Mouse (Mus musculus): ENCODE measurements around the gene Hist1h2ac. TPM values are rescaled to one million over a fixed set of nuclear protein-coding genes. Genes with fewer than 3 reads are reported as not detected.
"Not testable (repeated sequence)": the region's sequence is repeated elsewhere in the genome, so short reads cannot be mapped to it uniquely, and the experiment has no call there.

Gene Hist1h2ac
- total RNA-seq, 2 experiments from 2014 or later, result 1.6 to 1.8 TPM

DNA sequence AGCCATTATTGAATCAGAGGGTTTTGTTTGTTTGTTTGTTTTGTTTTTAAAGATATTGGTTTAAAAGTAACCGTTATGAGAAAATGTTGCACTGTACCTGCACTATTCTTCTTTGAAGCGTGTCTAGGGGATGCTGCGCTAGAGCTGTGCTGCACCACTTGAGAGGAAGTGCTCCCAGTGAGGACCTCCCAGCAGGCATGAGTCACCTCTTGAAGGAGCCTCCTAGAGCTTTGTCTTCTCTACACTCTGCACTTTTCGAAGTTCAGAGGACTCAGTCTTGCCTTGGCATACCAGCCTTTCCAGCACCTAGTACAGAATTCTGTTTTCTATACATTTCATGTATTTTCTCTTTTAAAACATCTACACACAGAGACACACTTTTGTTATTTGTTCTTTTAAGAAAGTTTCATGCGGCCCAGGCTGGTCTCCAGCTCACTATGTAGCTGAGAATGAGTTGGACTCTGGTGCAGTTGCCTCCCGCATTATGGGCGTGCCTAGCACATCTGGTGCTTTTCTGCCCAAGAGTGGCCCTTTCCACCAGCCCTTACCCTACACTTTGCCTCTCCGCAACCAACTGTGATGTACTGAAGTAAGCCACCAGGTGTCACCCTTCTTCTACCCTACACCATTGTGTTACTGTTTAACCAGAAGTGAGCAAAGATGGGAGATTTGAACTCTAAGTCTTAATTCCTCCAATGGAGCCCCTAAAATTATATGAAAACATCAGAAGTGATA is 17.2 kb upstream of the Hist1h2ac start:
- intact Hi-C loops (cut with DNase I), result loop anchor here (1.0 kb wide), 1 partner anchor 31 kb away; no protein-coding TSS in a partner anchor
- peak; percentile 70 to 71 for DNase-seq

GRCm38 (mm10) chr13:23699767-23700166 is 16.0 kb upstream of the Hist1h2ac start:
- no peak for DNase-seq
- intact Hi-C loops (cut with DNase I), result loop anchor here (5.0 kb wide), 4 partner anchors 117 to 1657 kb away; partner anchors contain the start of genes Hist1h2af, Hist1h2ag, Hist1h2bj and Hist1h4d

GRCm38 (mm10) chr13:23698996-23699395 is 15.2 kb upstream of the Hist1h2ac start:
- intact Hi-C loops (cut with DNase I), result loop anchor here (1.0 to 5.0 kb wide), 6 partner anchors 14 to 1657 kb away; partner anchors contain the start of genes Hist1h1e, Hist1h2af, Hist1h2ag and Hist1h2bj
- DNase-seq, result no peak

GRCm38 (mm10) chr13:23698300-23698693 is 14.5 kb upstream of the Hist1h2ac start, which contains the start of gene Hist1h4c:
TSS of gene Hist1h4c (minus strand) at chr13:23698454.
- peak; percentile 100 for DNase-seq
- intact Hi-C loops (cut with DNase I), result loop anchor here (1.0 to 5.0 kb wide), 6 partner anchors 13 to 1656 kb away; partner anchors contain the start of genes Hist1h1e, Hist1h2af, Hist1h2ag and Hist1h2bj

GRCm38 (mm10) chr13:23697491-23698299 is 13.9 kb upstream of the Hist1h2ac start:
- intact Hi-C loops (cut with DNase I), result loop anchor here (1.0 to 5.0 kb wide), 6 partner anchors 12 to 1655 kb away; partner anchors contain the start of genes Hist1h1e, Hist1h2af, Hist1h2ag and Hist1h2bj
- DNase-seq, result peak in 1 of 2 experiments; percentile 45

GRCm38 (mm10) chr13:23696061-23696474 is 12.3 kb upstream of the Hist1h2ac start:
- no peak for DNase-seq
- intact Hi-C loops (cut with DNase I), result loop anchor here (5.0 kb wide), 4 partner anchors 114 to 1654 kb away; partner anchors contain the start of genes Hist1h2af, Hist1h2ag, Hist1h2bj and Hist1h4d

DNA sequence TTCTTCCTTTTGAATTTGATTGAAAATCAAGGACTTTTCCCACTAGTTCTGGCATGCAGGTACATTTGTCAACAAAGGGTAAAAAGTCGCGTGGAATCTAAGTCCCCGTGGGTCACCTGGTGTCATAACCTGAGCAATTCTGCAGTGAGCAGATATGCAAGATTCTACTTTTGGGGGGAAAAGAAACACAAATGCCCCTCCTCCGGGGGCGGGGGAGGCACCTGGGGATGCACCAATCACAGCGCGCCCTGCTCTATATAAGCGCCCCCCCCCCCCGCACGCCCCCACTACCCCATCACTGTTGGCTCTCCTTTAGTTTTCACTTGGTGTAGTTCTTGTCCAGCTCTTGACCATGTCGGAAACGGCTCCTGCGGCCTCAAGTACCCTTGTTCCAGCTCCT is 11.8 kb upstream of the Hist1h2ac start, which contains the start of gene Hist1h1t:
Hist1h1t (plus strand) TSS at position 301 of the 400 bp plus-strand sequence.
- intact Hi-C loops (cut with DNase I), result loop anchor here (5.0 kb wide), 4 partner anchors 113 to 1653 kb away; partner anchors contain the start of genes Hist1h2af, Hist1h2ag, Hist1h2bj and Hist1h4d

DNA sequence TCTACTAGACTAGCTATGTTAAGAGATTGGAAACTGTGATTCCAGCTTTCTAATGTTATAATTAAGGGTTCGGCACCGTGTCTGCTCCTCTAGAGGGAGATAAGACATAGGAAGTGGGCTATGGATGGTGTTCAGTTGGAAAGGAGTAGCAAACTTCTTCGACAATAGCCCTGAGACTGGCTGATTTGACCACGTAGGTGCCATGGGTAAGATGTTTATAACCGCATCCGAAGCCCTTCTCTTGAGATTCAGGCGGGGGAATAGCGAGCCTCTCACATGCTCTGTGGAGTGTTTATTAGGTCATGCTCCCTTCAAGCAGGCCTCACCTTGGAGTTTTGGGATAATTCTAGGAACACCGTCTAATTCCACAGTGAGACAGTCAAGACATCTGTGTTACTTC is 11.2 kb upstream of the Hist1h2ac start:
- intact Hi-C loops (cut with DNase I), result loop anchor here (5.0 kb wide), 4 partner anchors 113 to 1653 kb away; partner anchors contain the start of genes Hist1h2af, Hist1h2ag, Hist1h2bj and Hist1h4d
- no peak for DNase-seq

More for the DNA sequence above, 11.8 kb upstream of the Hist1h2ac start, which contains the start of gene Hist1h1t:
- no peak for DNase-seq

GRCm38 (mm10) chr13:23693856-23694440 is 10.2 kb upstream of the Hist1h2ac start:
- intact Hi-C loops (cut with DNase I), result no loop called here
- DNase-seq, result no peak

- intact Hi-C loops (cut with DNase I), result loop anchor here (10.0 kb wide), 2 partner anchors 1865 to 1905 kb away; partner anchors contain the start of genes Hist1h1b, Hist1h2an, Hist1h2bp and Hist1h3i
- no peak for DNase-seq
Observed at GRCm38 (mm10) chr13:23689459-23689858, 5.7 kb upstream of the Hist1h2ac start.

GRCm38 (mm10) chr13:23688956-23689355 is 5.2 kb upstream of the Hist1h2ac start:
- intact Hi-C loops (cut with DNase I), result loop anchor here (10.0 kb wide), 2 partner anchors 1864 to 1904 kb away; partner anchors contain the start of genes Hist1h1b, Hist1h2an, Hist1h2bp and Hist1h3i
- no peak for DNase-seq

- intact Hi-C loops (cut with DNase I), result loop anchor here (10.0 kb wide), 2 partner anchors 1863 to 1903 kb away; partner anchors contain the start of genes Hist1h1b, Hist1h2an, Hist1h2bp and Hist1h3i
- DNase-seq, result no peak
Observed at GRCm38 (mm10) chr13:23687907-23688306, 4.2 kb upstream of the Hist1h2ac start.

DNA sequence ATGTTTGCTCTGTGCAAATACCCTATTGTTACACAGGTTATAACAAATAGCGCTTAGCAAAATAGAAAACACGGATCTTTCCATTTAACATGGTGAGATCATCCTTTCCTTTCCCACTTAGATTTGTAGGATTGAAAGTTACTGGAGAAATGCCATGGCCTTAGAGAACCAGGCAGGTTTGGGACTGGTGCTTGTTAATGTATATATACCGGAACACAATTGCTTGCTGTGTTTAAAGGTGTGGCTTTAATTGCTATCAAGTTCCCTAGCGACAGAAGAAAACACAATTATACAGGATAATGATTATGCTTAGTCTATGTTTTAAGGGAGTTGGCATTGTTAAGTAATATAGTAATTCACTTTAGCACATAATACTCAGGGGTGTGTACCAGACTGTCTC is 3.4 kb upstream of the Hist1h2ac start:
- intact Hi-C loops (cut with DNase I), result loop anchor here (10.0 kb wide), 2 partner anchors 1862 to 1902 kb away; partner anchors contain the start of genes Hist1h1b, Hist1h2an, Hist1h2bp and Hist1h3i

DNA sequence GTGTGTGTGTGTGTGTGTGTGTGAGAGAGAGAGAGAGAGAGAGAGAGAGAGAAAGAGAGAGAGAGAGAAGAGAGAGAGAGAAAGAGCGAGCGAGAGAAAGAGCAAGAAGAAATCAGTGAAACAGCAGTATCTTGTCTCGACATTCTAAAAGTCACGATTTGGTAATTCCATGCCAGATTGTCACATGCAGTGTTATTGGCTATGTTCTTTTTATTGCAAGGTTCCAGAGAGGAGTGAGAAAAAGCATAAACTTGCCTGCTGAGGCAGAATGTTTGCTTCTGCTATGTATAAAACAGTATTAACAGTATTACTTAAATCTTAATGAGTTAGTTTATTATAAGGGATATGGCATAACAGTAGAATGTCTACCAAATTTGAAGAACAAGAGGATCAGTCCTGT is 2.2 kb upstream of the Hist1h2ac start:
- no peak for DNase-seq
- intact Hi-C loops (cut with DNase I), result loop anchor here (1.0 to 10.0 kb wide), 4 partner anchors 12 to 1901 kb away; partner anchors contain the start of genes Hist1h1b, Hist1h2an, Hist1h2bp and Hist1h3i

More for the DNA sequence above, 3.4 kb upstream of the Hist1h2ac start:
- DNase-seq, result no peak

DNA sequence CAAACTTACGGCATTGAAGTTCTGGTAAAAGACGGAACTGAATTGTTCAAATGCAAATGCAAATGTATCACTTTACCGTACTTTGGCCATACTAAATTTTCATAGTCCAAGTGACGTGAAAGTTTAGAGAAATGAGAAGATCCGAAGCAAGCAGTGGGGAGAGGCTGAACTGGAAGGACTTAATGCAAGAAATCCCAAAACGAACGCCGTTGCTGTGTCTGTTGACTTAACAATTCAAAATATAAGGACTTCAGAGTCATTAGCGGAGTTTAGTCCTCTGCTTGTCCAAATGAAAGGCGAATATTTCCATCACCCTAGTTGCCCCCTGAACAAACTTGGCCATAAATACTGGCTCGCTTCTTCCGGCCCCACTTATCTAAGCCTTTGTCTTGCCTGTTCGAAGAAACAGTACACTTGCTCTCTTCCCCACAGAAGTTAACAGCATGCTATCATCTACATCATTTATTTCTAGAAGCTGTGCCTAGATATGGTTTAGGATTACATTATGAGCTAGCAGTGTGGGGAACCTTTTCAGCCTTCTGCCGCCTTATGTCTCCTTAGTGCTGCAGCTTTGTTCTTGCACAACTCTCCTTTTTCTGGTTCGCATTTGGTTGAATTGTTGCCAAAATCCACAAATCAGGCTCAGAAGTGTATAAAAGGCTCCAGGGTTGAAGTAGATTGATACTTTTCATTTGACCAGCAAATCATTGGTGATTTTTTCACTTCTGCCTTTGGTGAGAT is 1.5 kb upstream of the Hist1h2ac start:
- DNase-seq, result no peak
- intact Hi-C loops (cut with DNase I), result loop anchor here (1.0 to 10.0 kb wide), 4 partner anchors 13 to 1900 kb away; partner anchors contain the start of genes Hist1h1b, Hist1h2an, Hist1h2bp and Hist1h3i

DNA sequence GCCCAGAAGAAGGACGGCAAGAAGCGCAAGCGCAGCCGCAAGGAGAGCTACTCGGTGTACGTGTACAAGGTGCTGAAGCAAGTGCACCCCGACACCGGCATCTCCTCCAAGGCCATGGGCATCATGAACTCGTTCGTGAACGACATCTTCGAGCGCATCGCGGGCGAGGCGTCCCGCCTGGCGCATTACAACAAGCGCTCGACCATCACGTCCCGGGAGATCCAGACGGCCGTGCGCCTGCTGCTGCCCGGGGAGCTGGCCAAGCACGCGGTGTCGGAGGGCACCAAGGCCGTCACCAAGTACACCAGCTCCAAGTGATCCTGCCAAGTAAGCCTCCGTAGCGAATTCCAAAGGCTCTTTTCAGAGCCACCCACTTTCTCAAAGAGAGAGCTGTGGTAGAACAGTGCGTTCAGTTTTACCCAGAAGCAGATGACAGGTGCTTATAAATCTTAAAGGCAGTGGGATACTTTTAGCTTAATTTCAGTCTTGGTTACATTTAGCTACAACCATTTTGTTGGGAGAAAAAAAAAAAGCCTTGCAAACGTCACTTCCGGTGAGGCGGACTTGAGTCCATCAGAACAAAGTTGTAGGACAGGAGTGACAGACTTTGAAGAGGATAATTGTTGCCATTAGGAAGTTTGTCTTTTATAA is 672 bp upstream of the Hist1h2ac start:
- intact Hi-C loops (cut with DNase I), result loop anchor here (1.0 to 10.0 kb wide), 6 partner anchors 62 to 1967 kb away; partner anchors contain the start of genes Hist1h1b, Hist1h1e, Hist1h2ai and Hist1h2an
- DNase-seq, result peak; percentile 19 to 40

- DNase-seq, result not testable (repeated sequence)
- intact Hi-C loops (cut with DNase I), result loop anchor here (5.0 to 10.0 kb wide), 4 partner anchors 101 to 1966 kb away; partner anchors contain the start of genes Hist1h1b, Hist1h2ai, Hist1h2an and Hist1h2bl
Observed at GRCm38 (mm10) chr13:23682947-23683754, 597 bp downstream of the Hist1h2ac start.

Data from heart, postnatal 36 days (tissue).